Mouse (Mus musculus) kidney, adult 2 months (tissue): ENCODE data around the gene Snd1.

Experiments used
- CTCF ChIP-seq: fragments of 200-500 bp; conservative IDR thresholded peaks from 2 replicates; pipeline ENCODE4 v1.5.1; 2011; ENCODE audit warnings: low read depth, mild to moderate bottlenecking, control low read depth, low read length, moderate library complexity, mixed read lengths; ENCODE audit not compliant: insufficient read depth, insufficient read length
- POLR2A ChIP-seq: fragments of 200-500 bp; IDR thresholded peaks from one replicate; pipeline ENCODE4 v1.6.1; 2011; ENCODE audit warnings: low read depth, low read length, control low read depth

DNA sequence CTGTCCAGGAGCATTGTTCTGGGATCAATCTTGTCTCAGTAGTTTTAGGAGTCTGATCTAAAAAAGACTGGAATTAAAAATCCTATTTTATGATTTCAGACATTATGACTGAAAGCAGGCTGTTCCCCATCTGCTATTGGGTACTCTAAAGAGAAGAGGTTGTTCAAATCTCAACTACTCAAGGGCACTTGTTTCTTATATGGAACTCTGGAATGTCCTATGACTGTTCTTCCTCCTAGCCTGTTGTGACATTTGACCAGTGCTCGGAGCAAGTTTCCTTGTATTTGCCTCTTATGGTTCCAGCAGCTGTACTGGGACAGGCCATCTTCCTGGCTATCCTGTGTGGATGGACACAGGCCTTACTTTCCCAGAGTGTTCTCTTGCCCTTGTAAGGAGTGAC lies 42.1 kb downstream of the Snd1 start:
- TF ChIP-seq CTCF (no peak), POLR2A (no peak)
